Mouse (Mus musculus): ENCODE results near the gene Tcirg1.

The Tcirg1 gene

GRCm38 (mm10) chr19:3902966-3903365, 4.0 kb downstream of the Tcirg1 start:
- DNase-seq (ENCODE audit: extremely low read depth, insufficient read length, low spot score) = no peak

- no peak for DNase-seq (ENCODE audit: extremely low read depth, insufficient read length, low spot score)
Measured at GRCm38 (mm10) chr19:3899618-3900017, 7.3 kb downstream of the Tcirg1 start.

DNA sequence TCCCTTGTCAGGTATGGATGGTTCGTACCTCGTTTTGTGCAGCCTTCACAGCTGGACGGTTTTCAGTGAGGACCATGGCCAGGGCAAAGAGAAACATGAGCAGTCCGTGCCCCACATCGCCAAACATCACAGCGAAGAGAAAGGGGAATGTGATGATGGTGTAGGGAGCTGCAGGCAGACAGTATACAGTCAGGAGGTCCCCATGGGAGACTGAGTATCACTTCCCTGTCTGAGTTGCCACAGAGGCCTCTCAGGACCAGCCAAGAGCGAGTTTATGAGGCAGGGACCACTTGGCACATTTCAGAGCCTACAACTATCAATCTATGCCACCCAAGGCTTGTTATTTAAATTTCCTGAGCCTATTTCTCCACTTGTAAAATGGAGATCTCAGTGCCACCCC, 8.0 kb downstream of the Tcirg1 start:
- DNase-seq (ENCODE audit: extremely low read depth, insufficient read length, low spot score) = no peak

DNA sequence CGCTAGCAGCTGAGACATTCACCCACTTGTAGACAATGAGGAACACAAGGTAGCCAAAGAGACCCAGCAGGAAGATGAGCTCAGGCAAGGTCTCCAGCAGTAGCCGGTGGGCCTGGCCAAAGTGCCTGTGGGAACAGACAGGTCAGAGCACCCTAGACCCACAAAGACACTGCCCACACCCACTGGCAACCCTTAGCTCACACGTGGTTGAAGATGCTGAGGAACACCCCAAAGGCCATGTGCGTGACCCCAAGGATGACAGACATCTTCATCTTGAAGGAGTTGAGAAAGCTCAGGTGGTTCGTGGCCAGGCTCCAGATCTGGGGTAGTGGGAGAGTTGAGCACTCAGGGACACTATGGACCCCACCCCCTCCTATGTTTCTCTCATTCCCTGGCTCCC, 9.4 kb downstream of the Tcirg1 start:
- DNase-seq (ENCODE audit: extremely low read depth, insufficient read length, low spot score) = no peak

DNA sequence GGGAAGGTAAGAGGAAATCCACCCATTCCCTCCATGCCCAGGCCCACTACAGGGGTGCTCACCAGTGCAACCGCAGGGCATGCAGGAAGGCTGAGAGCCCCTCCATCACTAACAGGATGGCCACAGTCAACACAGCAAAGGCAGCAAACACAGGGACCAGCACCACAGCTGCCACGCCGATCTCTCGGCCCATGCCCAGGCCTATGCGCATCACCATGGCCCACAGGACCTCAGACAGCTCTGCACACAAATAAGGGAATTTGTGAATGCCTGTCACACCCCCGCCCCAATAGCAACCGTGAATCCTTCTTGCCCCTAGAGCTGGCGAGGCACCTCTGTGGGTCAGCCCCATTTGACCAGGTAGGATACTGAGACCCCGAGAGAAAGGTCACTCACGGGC, 10.7 kb downstream of the Tcirg1 start:
- no peak for DNase-seq (ENCODE audit: extremely low read depth, insufficient read length, low spot score)

DNA sequence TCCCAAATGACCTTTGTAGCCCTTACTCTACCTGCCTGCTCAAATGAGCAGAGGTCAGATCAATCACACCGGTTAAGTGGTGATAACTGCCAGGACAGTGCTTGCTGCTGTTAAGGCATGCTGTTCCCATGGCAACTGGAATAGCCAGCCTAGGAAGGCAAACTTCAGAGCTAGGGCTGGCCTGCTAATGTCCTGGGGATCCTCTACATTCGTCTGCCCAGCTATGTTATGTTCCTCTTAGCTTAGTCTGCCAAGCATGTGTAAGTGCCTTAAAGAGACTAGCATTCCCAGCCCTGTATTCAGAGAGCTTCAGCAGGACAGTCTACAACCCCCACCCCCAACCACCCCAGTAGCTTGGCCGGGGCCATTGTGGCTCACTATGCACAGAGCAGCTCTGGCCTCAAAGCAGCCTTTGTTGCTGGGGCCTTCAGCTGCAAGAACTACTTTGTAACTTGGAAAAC, 11.7 kb downstream of the Tcirg1 start:
- DNase-seq (ENCODE audit: extremely low read depth, insufficient read length, low spot score) = no peak

DNA sequence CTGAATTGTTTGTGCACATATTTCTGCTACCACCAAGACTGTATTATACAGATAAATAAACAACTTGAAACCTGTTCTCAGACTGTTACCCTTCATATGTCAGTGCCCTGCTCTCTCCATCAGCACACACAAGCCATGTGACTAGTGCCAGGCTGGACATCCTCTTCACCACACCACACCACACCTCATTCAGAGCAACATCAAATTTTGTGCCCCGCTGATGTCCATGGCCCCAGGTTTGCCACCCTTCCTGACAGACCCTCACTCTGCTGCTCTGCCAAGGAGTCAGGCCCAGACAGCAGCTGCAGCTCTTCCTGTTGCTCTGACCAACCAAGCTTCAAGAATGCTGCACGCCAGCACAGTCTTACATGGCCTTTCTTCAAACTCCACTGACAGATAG, 12.6 kb downstream of the Tcirg1 start:
- no peak for DNase-seq (ENCODE audit: extremely low read depth, insufficient read length, low spot score)

- no peak for DNase-seq (ENCODE audit: extremely low read depth, insufficient read length, low spot score)
Measured at GRCm38 (mm10) chr19:3893545-3894116, 13.3 kb downstream of the Tcirg1 start.

DNA sequence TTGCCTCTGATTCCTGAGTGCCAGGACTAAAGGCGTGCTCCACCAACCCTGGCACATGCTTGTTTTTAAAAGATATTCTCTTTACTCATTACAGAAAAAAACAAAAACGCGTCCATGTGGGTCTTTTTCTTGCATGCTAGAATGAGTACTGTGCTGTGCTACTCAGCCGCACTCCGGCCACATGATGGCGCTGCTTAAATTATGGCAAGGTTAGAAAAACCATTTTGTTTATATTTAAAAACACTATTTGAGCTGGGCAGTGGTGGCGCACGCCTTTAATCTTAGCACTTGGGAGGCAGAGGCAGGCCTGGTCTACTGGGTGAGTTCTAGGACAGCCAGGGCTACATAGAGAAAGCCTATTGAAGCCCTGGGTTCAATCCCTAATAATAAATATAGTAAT, 16.8 kb downstream of the Tcirg1 start:
- DNase-seq (ENCODE audit: extremely low read depth, insufficient read length, low spot score) = no peak

DNA sequence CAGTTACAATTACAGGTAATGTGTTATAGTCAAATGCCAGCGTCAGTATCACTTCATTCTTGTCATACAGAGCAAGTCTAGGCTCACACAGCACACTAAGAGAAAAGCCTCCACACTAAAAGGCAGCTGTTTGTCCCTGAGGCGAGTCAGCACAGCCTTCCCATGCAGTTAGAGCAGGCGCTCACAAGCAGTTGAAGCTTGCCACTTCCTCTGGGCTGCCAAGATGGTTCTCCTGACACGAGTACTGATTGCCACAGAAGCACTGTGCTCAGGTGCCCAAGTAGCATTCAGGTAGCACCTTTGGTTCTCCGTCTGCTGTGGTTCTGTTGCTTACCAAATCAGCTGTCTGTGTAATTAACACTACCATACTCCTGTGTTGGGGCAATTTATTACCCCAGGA, 17.8 kb downstream of the Tcirg1 start:
- DNase-seq (ENCODE audit: extremely low read depth, insufficient read length, low spot score) = no peak

DNA sequence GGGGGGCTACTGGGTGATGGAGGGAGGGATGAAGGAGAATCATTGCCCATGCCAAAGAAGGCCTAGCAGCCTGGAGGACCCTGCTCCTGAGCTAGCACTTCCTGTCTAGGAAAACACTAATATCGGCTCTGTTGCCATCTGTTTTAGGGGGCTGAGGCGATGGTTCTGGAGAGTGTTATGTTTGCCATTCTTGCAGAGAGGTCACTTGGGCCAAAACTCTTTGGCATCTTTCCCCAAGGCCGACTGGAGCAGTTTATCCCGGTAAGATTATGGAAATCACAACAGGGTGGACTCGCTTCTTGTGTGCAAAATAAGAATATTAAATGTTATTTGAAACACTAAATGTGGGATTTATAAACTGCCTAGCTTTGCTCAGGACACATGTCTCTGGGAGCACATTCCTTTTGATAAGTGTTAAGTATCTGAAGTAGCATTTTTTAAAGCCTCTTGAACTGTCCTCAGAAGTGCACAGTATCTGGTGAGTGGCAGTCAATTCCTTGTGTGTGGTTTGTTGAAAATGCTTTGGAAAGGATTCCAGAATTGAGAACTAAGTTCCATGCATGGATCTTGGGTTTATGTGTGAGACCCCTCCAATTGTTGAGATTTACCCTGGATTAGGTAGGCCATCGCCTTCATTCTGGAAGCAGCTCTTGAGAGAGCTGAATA, 22.5 kb downstream of the Tcirg1 start:
- DNase-seq (ENCODE audit: extremely low read depth, insufficient read length, low spot score) = no peak

DNA sequence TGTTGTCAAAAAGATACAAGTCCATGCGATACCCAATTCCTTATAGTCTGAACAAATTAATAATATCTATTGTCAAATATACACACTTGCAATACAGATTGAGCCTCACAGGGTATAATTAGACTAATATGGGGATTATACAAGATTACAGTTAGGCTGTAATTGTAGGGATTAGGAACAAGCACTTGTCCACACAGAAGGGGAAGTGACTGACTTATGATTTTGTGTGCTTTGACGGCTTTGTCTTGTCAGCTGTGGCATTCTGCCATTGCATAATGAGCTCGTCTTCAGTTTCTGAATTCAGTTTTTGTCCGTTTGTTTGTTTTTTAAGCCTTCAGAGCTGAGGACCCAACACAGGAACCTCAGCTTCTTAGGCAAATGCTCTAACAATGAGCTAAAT, 24.7 kb downstream of the Tcirg1 start:
- no peak for DNase-seq (ENCODE audit: extremely low read depth, insufficient read length, low spot score)

DNA sequence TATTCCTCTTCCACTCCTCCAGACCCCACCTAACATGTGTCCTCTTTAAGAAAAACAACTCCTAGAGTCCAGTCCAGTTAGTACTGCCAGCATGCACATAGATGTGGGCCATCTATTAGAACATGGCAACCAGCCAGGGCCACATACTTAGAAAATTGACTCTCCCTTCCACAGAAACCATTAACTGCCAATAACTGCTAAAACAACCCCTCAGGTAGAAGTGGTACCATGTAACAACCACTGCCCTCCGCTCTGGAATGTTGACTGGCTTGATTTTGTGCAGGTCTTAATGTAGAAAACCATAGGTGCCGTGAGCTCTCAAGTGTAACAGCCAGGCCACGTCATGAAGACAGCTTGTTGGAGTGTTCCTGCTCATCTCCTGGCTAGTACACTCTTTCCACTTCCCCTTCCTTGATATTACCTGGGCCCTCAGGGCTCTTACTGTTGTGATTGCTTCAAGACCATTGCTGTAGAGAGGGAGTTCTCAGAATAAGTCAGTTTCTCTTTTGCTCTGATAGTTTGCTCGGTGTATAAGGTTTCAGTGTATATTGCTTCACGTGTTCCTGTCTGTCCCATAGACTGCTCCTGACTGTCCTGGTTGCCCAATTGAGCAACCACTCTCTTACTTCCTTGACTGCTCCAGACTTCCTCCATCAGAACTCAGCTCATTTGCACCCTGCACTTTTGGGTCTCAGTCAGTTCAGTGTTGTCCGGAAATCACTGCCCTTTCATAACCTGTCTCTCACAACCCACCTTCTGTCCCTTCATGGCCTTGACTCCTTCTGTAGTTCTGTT, 26.7 kb downstream of the Tcirg1 start:
- no peak for DNase-seq (ENCODE audit: extremely low read depth, insufficient read length, low spot score)

GRCm38 (mm10) chr19:3875045-3875444, 31.9 kb downstream of the Tcirg1 start:
- DNase-seq (ENCODE audit: extremely low read depth, insufficient read length, low spot score) = no peak

- DNase-seq (ENCODE audit: extremely low read depth, insufficient read length, low spot score) = no peak
Measured at GRCm38 (mm10) chr19:3872373-3872772, 34.6 kb downstream of the Tcirg1 start.

DNA sequence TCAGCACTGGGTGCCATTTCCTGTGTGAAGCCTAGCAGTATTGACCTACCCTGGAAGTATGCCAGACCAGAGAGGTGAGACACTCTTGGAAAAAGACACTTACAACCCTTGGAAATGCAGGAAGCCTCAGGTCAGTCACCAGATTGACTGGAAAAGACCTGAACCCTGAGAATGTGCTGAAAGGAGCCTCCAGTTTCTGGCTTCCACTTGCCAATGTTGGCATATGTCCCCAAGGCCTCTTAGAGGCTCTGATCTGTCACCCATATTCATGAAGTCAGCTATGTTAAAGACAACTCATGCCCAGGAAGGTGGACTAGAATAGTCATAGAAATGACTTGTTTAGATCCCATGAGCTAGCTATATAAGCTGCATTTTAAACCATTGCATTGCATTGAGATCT, 35.5 kb downstream of the Tcirg1 start:
- DNase-seq (ENCODE audit: extremely low read depth, insufficient read length, low spot score) = no peak

GRCm38 (mm10) chr19:3868290-3868689, 38.6 kb downstream of the Tcirg1 start:
- no peak for DNase-seq (ENCODE audit: extremely low read depth, insufficient read length, low spot score)

DNA sequence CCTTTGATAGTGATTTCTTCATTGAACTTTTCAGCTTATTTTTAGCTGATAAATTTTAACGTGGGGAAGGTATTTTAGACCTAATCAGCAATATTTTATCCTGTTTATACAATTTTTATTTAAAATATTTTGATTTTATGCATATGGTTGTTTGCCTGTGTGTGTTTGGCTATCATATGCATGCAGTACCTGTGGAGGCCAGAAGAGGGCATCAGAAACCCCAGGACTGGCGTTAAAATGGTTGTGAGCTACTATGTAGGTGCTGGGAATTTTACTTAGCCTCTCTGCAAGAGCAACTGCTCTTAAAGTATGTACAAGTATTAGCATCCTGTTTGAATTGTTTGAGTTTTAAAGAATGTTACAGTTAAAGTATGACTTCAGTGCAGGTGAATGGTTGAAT, 42.0 kb downstream of the Tcirg1 start:
- no peak for DNase-seq (ENCODE audit: extremely low read depth, insufficient read length, low spot score)

- no peak for DNase-seq (ENCODE audit: extremely low read depth, insufficient read length, low spot score)
Measured at GRCm38 (mm10) chr19:3862713-3863112, 44.2 kb downstream of the Tcirg1 start.

GRCm38 (mm10) chr19:3857220-3857619, 49.7 kb downstream of the Tcirg1 start:
- no peak for DNase-seq (ENCODE audit: extremely low read depth, insufficient read length, low spot score)

DNA sequence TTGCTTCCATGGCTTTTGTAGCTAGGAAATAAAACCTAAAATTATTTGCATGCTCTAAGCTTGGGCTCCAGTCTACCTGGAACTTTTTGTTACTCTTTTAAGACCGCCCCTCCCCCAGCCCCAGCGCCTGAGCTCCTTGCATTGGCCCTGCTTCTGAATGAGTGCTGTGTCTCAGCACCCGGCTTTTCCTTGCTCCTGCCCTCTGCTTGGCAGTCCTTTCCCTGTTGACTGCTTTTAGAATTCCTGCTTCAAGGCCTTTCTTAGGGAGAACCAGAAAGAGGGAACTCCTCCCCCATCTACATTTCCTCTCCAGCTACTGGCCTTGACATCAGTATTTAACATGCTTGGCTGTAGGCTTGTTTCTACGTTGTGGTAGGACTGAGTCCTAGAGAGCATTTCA, 51.3 kb downstream of the Tcirg1 start:
- no peak for DNase-seq (ENCODE audit: extremely low read depth, insufficient read length, low spot score)

DNA sequence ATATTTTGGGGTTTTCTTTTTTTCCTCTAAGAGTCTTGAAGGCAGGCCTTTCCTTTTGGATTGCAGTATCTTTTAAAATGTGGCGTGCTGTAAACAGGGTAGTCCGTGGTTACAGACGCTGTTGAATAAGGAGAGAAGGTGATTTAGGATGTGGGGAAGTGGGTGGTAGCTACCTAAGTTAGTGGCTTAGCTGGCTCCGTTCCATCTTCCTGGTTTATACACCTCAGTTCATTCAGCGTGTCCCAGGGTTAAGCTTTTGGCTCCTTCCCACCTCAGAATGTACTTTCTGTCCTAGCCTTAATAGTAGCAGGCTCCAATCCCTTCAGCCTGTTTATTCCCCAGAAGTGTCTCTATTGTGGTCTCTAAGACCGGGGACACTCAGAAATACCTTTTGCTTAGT, 51.8 kb downstream of the Tcirg1 start:
- DNase-seq (ENCODE audit: extremely low read depth, insufficient read length, low spot score) = no peak
